Mouse (Mus musculus): ENCODE data around the gene Cdk5.

Cdk5 gene
- long read RNA-seq, experiment 1, transcript Cdk5-201 (12 exons, 2,059 nt) = major isoform, 23 of 32 reads
- long read RNA-seq, experiment 1, partial matches to known transcripts = 0 of 32 reads
- long read RNA-seq, experiment 1, other reads (novel, unspliced or antisense) = 9 of 32 reads
- long read RNA-seq, experiment 2, transcript Cdk5-201 (12 exons, 2,059 nt) = major isoform, 35 of 42 reads
- long read RNA-seq, experiment 2, partial matches to known transcripts = 1 of 42 reads
- long read RNA-seq, experiment 2, other reads (novel, unspliced or antisense) = 6 of 42 reads

DNA sequence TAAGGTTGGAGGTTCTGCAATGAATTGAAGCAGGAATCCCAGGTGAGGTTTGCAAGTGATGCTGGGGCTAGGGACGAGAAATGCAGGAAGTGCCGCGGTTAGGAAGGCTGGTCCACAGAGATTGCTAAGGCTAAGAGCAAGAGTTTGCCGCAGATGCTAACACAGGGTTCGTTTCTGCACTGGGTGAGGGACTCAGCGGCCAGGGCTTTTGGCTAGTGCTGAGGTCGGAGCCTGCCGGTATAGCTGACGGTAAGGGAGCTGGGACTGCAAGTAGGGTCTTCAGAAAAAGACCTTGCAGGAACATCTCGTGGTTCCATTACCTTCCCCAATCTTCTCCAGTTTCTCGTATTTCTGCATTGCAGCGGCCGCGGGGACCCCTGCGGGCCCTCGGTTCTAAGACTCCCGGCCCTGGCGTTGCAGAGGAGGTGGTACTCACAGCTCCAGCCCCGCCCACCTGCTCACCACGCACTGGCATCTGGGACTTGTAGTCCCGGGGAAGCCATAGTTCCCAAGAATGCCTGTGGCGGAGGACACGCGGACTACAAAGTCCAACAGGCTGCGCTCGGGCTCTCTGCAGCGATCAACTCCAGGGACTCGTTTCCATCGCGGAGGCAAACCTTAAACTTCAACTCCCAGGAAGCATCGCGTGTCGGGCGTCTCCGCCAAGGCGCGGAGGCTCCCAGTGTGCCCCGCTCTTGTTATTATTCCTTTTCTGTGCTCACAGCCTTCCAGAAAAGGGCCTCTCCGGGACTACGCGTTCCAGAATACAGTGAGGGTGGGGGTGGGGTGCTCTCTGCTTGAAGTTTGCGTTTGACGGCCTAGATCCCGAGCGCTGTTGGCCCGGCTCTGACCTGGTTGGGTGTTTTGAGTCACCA lies at the start of gene Cdk5, which contains the start of gene Slc4a2:
Gene Cdk5 (minus strand): TSS at position 402 of the 875 bp plus-strand sequence.
Gene Slc4a2 (plus strand): TSS at position 709 of the 875 bp plus-strand sequence.
- intact Hi-C loops (cut with DNase I) = no loop called here

- intact Hi-C loops (cut with DNase I) = loop anchor here (2.0 to 5.0 kb wide), 2 partner anchors 52 to 133 kb away; no protein-coding TSS in a partner anchor
Observed at GRCm38 (mm10) chr5:24470600-24470999, 47.3 kb upstream of the Cdk5 start.

GRCm38 (mm10) chr5:24466762-24467161 lies 43.4 kb upstream of the Cdk5 start:
- intact Hi-C loops (cut with DNase I) = no loop called here

GRCm38 (mm10) chr5:24455613-24456012 lies 32.3 kb upstream of the Cdk5 start:
- intact Hi-C loops (cut with DNase I) = no loop called here

DNA sequence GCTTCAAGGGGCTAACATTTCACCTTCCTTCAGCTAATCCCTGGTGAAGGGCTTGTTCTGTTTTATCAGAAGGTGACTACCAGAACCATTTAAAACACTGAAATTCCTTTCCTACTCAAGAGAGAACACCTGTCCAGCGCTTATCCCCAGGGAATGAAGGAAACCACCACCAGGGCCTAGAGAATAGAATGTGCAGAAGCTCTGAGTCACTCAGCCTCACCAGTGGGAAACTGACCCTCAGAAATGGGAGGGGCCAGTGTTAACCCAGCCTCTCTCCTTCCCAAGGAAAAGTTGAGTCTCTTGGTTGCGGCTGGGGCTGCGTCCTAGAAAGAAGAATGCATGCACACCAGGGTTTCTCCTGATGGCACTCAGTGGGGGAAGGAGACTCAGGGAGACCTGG lies 31.7 kb upstream of the Cdk5 start:
- intact Hi-C loops (cut with DNase I) = no loop called here

GRCm38 (mm10) chr5:24453985-24454303 lies 30.6 kb upstream of the Cdk5 start:
- intact Hi-C loops (cut with DNase I) = no loop called here

- intact Hi-C loops (cut with DNase I) = no loop called here
Observed at GRCm38 (mm10) chr5:24453283-24453984, 30.1 kb upstream of the Cdk5 start.

- intact Hi-C loops (cut with DNase I) = no loop called here
Observed at GRCm38 (mm10) chr5:24452691-24453233, 29.4 kb upstream of the Cdk5 start.

- intact Hi-C loops (cut with DNase I) = no loop called here
Observed at GRCm38 (mm10) chr5:24452030-24452690, 28.8 kb upstream of the Cdk5 start, which contains the start of gene Agap3. TSS of gene Agap3 (plus strand) at chr5:24452177.

DNA sequence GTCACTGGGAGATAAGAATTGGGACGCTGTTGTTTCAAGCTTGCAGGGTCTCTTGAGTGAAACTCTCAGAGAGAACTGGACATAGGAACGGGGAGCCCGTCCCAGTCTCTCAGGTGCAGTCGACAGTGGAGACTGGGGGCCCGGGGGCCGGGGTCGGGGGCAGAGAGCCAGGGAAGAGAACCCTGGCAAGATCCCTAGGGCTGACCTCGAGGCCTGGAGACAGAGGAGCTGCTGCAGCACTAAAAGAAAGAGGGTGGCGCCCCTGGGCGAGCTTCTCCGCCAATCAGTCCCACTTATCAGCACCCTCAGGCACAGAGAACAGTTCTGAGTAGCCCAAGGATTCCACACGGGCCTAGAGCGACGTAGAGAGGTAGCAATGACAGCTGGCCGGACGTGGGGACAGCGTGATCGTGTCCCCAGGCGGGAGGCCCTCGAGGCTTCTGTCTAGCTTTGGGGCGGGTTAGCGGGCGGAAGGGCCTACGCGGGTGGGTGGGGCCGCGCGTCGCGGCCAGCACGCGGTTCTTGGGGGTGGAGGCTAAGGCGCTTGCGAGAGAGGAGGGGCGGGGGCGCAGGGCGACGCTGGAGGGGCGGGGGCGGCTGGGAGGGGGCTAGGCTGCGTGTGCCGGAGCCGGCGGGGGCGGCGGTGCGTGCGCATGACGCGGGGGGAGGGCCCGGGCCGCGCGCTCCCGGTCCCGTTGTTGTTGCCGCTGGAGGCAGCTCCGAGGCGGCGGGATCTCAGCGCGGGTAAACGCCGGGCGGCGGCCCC lies 28.1 kb upstream of the Cdk5 start:
- intact Hi-C loops (cut with DNase I) = no loop called here

GRCm38 (mm10) chr5:24447624-24448298 lies 24.4 kb upstream of the Cdk5 start, which contains the start of gene Tmub1:
TSS of gene Tmub1 (minus strand) at chr5:24447854.
- intact Hi-C loops (cut with DNase I) = no loop called here

DNA sequence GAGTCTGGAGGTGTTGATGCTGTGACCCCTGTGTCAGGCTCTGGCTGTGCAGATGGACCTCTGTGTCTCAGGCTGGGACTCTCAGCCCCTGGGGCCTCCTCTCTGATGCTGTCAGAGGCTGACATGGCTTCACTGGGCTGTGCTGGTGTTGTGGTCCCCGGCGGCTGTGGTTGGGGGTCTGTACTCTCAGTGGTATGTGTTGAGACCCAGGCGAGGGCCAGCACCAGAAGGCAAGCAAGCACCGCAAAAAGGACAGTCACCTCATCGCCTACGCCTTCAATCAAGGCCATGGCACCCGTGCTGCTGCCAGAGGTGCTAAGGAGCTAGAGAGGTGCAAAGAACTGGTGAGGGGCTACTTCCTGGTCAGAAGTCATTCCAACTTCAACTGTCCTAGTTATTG lies 23.3 kb upstream of the Cdk5 start:
- intact Hi-C loops (cut with DNase I) = no loop called here

GRCm38 (mm10) chr5:24445428-24446080 lies 22.2 kb upstream of the Cdk5 start:
- intact Hi-C loops (cut with DNase I) = no loop called here

GRCm38 (mm10) chr5:24444746-24445427 lies 21.6 kb upstream of the Cdk5 start, which contains the start of gene Fastk:
TSS of gene Fastk (minus strand) at chr5:24445287.
- intact Hi-C loops (cut with DNase I) = no loop called here

GRCm38 (mm10) chr5:24443927-24444326 lies 20.6 kb upstream of the Cdk5 start:
- intact Hi-C loops (cut with DNase I) = no loop called here

GRCm38 (mm10) chr5:24443204-24443603 lies 19.9 kb upstream of the Cdk5 start:
- intact Hi-C loops (cut with DNase I) = no loop called here

- intact Hi-C loops (cut with DNase I) = no loop called here
Observed at GRCm38 (mm10) chr5:24442029-24442428, 18.7 kb upstream of the Cdk5 start.

DNA sequence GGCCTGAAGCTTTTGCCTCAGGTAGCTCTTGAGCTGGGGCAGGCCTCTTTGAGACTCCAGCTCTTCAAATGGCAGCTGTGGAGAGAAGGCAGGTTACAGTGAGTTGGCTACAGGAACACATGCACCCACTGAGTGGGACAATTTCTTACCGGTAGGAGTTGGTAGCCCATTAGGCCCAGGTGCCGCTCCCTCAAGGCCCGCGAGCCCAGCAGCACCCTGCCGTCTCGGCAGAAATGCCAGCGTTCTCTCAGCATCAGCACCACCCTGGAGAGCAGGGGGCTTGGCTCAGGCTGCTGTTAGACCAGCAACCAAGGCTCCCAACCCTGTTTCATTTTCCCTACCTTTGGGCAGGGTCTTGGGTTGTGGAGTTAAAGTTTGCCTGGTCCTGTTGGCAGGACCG lies 17.9 kb upstream of the Cdk5 start:
- intact Hi-C loops (cut with DNase I) = no loop called here

All from adrenal gland (tissue).